Mouse (Mus musculus) adrenal gland (tissue): ENCODE results near the gene Lamp3.
"Not testable (repeated sequence)": the region's sequence is repeated elsewhere in the genome, so short reads cannot be mapped to it uniquely, and the experiment has no call there.

Experiments used
- intact Hi-C: fragments of 180-260 bp; cut with DNase I; formaldehyde crosslinking; loops from one replicate; pipeline ENCODE4 v1.15.1; 2025
- long read RNA-seq, 2 experiments: library from polyadenylated mRNA; unstranded; transcript quantifications; one replicate each; pipeline ENCODE4 v2.0.0; 2020; ENCODE audit warnings: borderline replicate concordance in 1 of 2; ENCODE audit not compliant: insufficient replicate concordance in 1 of 2

Gene Lamp3
- long read RNA-seq, experiment 1: 0 reads
- long read RNA-seq, experiment 2, partial matches to known transcripts: 0 of 1 reads
- long read RNA-seq, experiment 2, other reads (novel, unspliced or antisense): 1 of 1 reads

- intact Hi-C loops: no loop called here
Measured at GRCm38 (mm10) chr16:19706216-19706615, at the start of gene Lamp3. Gene Lamp3 (minus strand): TSS chr16:19706375.

- intact Hi-C loops: no loop called here
Measured at GRCm38 (mm10) chr16:19732896-19733295, 26.7 kb upstream of the Lamp3 start.

DNA sequence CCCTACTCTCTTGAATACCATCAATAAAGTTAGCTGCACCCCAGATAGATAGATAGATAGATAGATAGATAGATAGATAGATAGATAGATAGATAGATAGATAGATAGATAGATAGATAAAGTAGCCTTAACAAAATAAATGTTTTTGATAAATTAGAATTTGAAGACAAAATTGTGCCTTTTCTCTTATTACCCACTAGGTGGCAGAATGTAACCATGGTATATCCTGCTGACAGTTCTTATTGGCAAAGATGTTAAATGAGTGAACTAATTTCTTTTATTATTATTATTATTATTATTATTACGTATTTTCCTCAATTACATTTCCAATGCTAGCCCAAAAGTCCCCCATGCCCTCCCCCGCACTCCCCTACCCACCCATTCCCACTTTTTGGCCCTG lies 18.0 kb upstream of the Lamp3 start:
- intact Hi-C loops: loop anchor here (10.0 kb wide), 2 partner anchors 121 to 461 kb away; no protein-coding TSS in a partner anchor

GRCm38 (mm10) chr16:19720959-19721358 lies 14.8 kb upstream of the Lamp3 start:
- intact Hi-C loops: loop anchor here (10.0 kb wide), 2 partner anchors 124 to 464 kb away; no protein-coding TSS in a partner anchor

- intact Hi-C loops: no loop called here
Measured at GRCm38 (mm10) chr16:19707381-19707780, 1.2 kb upstream of the Lamp3 start.

- intact Hi-C loops: no loop called here
Measured at GRCm38 (mm10) chr16:19699207-19699606, 7.0 kb downstream of the Lamp3 start.

DNA sequence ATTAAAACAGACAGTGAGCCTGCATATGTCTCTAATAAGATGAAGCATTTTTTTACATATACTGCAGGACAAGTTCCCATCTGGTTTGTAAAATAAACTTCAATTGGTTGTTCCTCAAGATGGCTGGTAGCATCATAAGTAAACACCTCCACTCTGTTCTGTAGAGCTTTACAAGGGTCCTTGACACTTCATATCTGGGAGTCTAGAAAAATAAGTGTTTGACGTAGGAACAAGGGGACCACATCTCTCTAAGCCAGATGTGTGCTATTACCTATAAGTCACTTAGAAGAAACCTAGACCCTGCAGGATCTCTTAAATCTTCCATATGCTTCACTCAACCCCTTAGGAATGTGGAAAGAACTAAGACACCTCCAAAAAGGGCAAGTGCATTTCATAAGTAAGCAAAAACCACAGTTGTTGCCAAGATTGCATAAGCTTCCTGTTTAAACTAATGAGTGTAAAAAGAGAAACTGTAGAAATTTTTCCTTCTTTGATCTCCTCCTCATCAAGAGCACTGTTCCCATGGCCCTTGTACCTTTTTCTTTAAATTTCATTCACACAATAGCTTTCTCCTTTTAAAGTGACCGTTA lies 35.3 kb downstream of the Lamp3 start:
- intact Hi-C loops: no loop called here

DNA sequence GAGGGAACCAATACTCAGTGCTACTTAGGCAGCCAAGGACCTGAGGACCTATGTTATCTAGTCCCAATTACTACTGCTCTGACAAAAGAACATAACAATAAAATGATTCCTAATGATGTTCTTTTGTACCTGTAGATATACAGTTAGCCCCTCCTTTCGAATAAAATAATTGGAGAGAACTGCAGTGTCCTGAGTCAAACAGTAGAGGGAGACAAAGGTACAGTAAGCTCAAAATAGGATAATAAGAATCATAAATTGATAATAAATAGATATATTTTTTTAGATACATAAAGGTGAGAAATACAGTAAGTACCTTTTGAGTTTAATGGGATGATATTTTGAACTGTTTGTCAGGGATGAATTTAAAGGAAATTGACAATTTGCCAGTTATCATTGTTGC lies 39.9 kb downstream of the Lamp3 start:
- intact Hi-C loops: no loop called here

DNA sequence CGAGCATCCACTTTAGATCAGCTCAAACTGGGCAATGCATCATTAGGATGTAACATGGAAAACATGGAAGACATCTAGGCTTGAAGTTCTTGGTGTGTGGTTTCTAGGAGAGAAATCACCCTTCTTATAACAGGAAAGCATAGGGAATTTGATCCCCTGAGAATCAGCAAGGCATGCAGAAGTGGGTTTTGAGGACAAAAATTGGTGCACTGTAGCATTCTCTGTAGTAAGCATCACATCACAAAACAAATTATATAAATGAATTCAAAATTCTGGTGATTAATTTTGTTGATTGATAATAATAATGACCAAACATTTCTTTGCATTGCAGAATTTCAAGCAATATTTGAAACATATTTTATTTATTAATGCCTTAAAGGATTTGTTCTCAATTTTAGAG lies 76.4 kb downstream of the Lamp3 start, which contains the start of gene Olfr171:
Gene Olfr171 (minus strand): TSS at position 101 of the 400 bp plus-strand sequence.
- intact Hi-C loops: no loop called here

DNA sequence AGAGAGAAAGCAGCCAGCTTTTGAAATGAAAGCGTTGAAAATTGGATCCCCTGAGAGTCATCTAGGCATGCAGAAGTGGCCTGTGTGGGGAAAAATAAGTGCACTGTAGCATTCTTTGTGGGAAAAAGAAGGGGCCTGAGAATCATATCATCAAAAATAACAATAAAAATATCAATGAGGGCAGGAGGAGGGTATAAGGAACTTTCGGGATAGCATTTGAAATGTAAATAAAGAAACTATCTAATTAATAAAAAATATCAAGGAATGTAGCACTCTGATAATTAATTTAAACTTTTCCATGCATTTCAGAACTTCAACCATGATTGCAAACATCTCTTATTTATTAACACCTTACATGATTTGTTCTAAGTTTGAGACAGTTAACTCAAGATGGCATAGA lies 94.4 kb downstream of the Lamp3 start, which contains the start of gene Olfr170:
Gene Olfr170 (minus strand): TSS at position 101 of the 400 bp plus-strand sequence.
- intact Hi-C loops: not testable (repeated sequence)
